Mouse (Mus musculus): Measurements from ENCODE around the gene Tcirg1. TPM values are rescaled to one million over a fixed set of nuclear protein-coding genes. Genes with fewer than 3 reads are reported as not detected.

Tcirg1 gene
- total RNA-seq, 2 experiments from 2014 or later = 159 to 165 TPM

GRCm38 (mm10) chr19:3853891-3854290 is 53.0 kb downstream of the Tcirg1 start:
- ATAC-seq (replicated peaks; ENCODE audit: poor library complexity, severe bottlenecking) = no peak

- no peak for ATAC-seq (replicated peaks; ENCODE audit: poor library complexity, severe bottlenecking)
Measured at GRCm38 (mm10) chr19:3853121-3853520, 53.8 kb downstream of the Tcirg1 start.

GRCm38 (mm10) chr19:3851979-3852681 is 54.8 kb downstream of the Tcirg1 start:
- ATAC-seq (replicated peaks; ENCODE audit: poor library complexity, severe bottlenecking) = peak; percentile 4; the same call in 1 of the 2 replicates

DNA sequence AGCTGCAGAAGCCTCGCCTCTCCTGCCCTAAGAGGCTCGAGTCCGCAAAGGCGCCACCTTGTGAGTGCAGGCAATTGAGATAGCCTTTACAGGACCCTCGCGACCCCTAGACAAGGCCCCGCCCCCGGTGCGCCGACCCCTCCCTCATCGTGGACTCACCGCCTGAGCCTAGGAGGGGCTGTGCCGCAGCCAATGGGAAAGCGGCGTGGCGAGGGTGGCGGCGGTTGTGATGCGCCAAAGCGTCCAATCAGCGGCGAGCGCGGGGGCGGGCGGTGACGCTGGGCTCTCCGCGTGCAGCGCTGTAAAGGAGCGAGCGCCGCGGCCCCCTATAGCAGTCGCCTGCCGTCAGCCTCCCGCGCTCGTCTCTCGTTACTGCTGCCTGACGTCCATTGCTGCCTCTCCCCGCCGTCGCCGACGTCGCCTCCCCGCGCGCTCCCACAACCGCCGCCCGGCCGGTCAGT is 55.4 kb downstream of the Tcirg1 start, which contains the start of gene Chka:
Gene Chka (plus strand): TSS at position 272 of the 461 bp plus-strand sequence.
- peak; percentile 86 for ATAC-seq (replicated peaks; ENCODE audit: poor library complexity, severe bottlenecking)

DNA sequence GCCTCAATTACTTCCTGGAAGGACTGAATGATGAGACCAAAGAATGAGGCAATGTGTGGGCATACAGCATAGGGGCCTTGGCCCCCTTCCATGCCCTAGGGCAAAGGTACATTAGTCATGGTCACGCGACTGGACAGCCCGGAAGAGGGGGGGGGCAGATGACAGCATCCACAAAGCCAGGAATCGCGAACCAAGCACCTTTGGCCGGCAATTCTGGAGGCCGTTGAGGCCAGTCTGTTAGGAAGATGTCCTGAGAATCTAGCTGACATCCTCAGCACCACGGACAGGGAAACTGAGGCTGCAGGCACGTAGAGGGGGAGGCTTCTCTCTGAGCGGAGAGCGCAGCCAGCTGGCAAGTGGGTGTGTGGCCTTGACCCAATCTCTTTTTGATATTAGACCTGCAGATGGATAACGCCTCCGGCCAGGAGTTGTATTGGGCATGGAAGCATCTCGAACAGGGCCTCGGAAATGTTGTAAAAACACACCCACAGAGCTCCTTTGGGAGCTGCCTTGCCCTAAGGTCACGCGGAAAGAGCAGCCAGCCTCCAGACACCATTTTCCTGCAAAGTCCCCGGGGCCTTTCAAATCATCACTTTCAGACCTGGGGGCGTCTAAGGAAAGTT is 56.0 kb downstream of the Tcirg1 start:
- ATAC-seq (replicated peaks; ENCODE audit: poor library complexity, severe bottlenecking) = peak; percentile 34

DNA sequence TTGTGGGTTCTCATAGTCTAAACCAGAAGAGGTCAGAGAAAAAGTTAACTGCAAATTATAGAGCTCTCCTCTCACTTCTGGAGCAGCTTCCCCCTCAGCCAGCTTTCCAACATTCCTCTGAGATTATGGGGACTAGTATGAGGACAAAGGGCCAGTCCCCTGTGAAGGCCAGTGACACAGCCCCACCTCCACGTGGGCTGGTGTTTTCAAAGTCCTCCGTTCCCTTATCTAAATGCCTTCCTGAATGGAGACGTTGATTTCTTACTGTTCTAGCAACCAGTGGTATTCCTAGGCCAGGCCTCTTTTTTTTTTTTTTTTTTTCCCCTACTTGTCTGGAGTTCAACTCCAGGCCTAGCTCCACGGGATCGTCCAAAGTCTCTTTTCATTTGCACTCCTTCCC is 56.9 kb downstream of the Tcirg1 start:
- ATAC-seq (replicated peaks; ENCODE audit: poor library complexity, severe bottlenecking) = no peak

GRCm38 (mm10) chr19:3849251-3849650 is 57.7 kb downstream of the Tcirg1 start:
- no peak for ATAC-seq (replicated peaks; ENCODE audit: poor library complexity, severe bottlenecking)

DNA sequence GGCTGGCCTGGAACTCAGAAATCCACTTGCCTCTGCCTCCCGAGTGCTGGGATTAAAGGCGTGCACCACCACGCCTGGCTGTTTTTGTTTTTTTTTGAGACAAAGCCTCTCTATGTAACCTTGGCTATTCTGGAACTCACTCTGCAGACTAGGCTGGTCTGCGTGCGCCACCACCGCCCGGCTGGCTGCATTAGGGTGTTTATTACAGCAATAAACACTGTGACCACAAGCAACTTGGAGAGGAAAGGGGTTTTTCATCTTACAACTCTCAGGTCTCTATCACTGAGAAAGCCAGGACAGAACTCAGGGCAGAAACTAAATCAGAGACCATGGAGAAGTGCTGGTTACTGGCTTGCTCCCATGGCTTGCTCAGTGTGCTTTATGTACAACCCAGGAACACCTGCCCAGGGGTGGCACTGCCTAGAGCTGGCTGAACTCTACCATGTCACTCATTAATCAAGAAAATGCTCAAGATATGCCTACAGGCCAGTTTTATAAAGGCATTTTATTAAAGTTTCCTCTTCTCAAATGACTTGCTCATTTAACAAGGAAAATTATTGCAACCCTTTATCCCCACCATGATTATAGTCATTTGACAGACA is 58.6 kb downstream of the Tcirg1 start:
- no peak for ATAC-seq (replicated peaks; ENCODE audit: poor library complexity, severe bottlenecking)

- no peak for ATAC-seq (replicated peaks; ENCODE audit: poor library complexity, severe bottlenecking)
Measured at GRCm38 (mm10) chr19:3847711-3848110, 59.2 kb downstream of the Tcirg1 start.

GRCm38 (mm10) chr19:3846676-3847604 is 60.0 kb downstream of the Tcirg1 start:
- ATAC-seq (replicated peaks; ENCODE audit: poor library complexity, severe bottlenecking) = no peak

Other genes starting within 250 kb of the Tcirg1 start
- 28.0 and 36.6 TPM in 2 replicates for gene Lrp5, start 220.6 kb downstream of the Tcirg1 start, total RNA-seq (2014; fragmentation: Nextera tagmentation)
- gene Lrp5, start 220.6 kb downstream of the Tcirg1 start, total RNA-seq (2017) = 12.5 and 15.1 TPM in 2 replicates
- 10.0 and 13.4 TPM in 2 replicates for gene 1810055G02Rik, start 198.8 kb downstream of the Tcirg1 start, total RNA-seq (2014; fragmentation: Nextera tagmentation)
- 4.5 and 9.0 TPM in 2 replicates for gene 1810055G02Rik, start 198.8 kb downstream of the Tcirg1 start, total RNA-seq (2017)
- gene Kmt5b, start 139.7 kb downstream of the Tcirg1 start, total RNA-seq (2014; fragmentation: Nextera tagmentation) = 28.2 and 38.5 TPM in 2 replicates
- 37.0 and 41.4 TPM in 2 replicates for gene Kmt5b, start 139.7 kb downstream of the Tcirg1 start, total RNA-seq (2017)
- 30.2 and 50.6 TPM in 2 replicates for gene Chka, start 55.4 kb downstream of the Tcirg1 start, total RNA-seq (2014; fragmentation: Nextera tagmentation)
- gene Chka, start 55.4 kb downstream of the Tcirg1 start, total RNA-seq (2017) = 32.7 and 37.2 TPM in 2 replicates
- gene Ndufs8, start 5.6 kb upstream of the Tcirg1 start, total RNA-seq (2014; fragmentation: Nextera tagmentation) = 157 and 158 TPM in 2 replicates
- 89.0 and 91.9 TPM in 2 replicates for gene Ndufs8, start 5.6 kb upstream of the Tcirg1 start, total RNA-seq (2017)
- 5.9 and 8.4 TPM in 2 replicates for gene Aldh3b1, start 22.7 kb upstream of the Tcirg1 start, total RNA-seq (2014; fragmentation: Nextera tagmentation)
- gene Aldh3b1, start 22.7 kb upstream of the Tcirg1 start, total RNA-seq (2017) = 8.4 and 14.1 TPM in 2 replicates
- gene Unc93b1, start 28.1 kb upstream of the Tcirg1 start, total RNA-seq (2014; fragmentation: Nextera tagmentation) = 162 and 191 TPM in 2 replicates
- gene Unc93b1, start 28.1 kb upstream of the Tcirg1 start, total RNA-seq (2017) = 205 and 220 TPM in 2 replicates
- not detected in 2 replicates for gene Aldh3b3, start 51.5 kb upstream of the Tcirg1 start, total RNA-seq (2014; fragmentation: Nextera tagmentation)
- not detected in 2 replicates for gene Aldh3b3, start 51.5 kb upstream of the Tcirg1 start, total RNA-seq (2017)
- gene Aldh3b2, start 65.2 kb upstream of the Tcirg1 start, total RNA-seq (2014; fragmentation: Nextera tagmentation) = not detected in 2 replicates
- gene Aldh3b2, start 65.2 kb upstream of the Tcirg1 start, total RNA-seq (2017) = 0.09 TPM in 1 of 2 replicates, not detected in the other
- 4.1 and 6.4 TPM in 2 replicates for gene Acy3, start 79.4 kb upstream of the Tcirg1 start, total RNA-seq (2014; fragmentation: Nextera tagmentation)
- 0.73 and 4.0 TPM in 2 replicates for gene Acy3, start 79.4 kb upstream of the Tcirg1 start, total RNA-seq (2017)
- gene Tbx10, start 85.6 kb upstream of the Tcirg1 start, total RNA-seq (2014; fragmentation: Nextera tagmentation) = not detected in 2 replicates
- gene Tbx10, start 85.6 kb upstream of the Tcirg1 start, total RNA-seq (2017) = not detected in 2 replicates
- 9.7 and 16.3 TPM in 2 replicates for gene Nudt8, start 93.4 kb upstream of the Tcirg1 start, total RNA-seq (2014; fragmentation: Nextera tagmentation)
- 4.4 and 10.5 TPM in 2 replicates for gene Nudt8, start 93.4 kb upstream of the Tcirg1 start, total RNA-seq (2017)
- 0.30 and 3.0 TPM in 2 replicates for gene Gm49405, start 93.5 kb upstream of the Tcirg1 start, total RNA-seq (2014; fragmentation: Nextera tagmentation)
- 1.2 and 1.3 TPM in 2 replicates for gene Gm49405, start 93.5 kb upstream of the Tcirg1 start, total RNA-seq (2017)
- gene Doc2g, start 96.2 kb upstream of the Tcirg1 start, total RNA-seq (2014; fragmentation: Nextera tagmentation) = 3.0 and 7.0 TPM in 2 replicates
- 0.46 and 2.9 TPM in 2 replicates for gene Doc2g, start 96.2 kb upstream of the Tcirg1 start, total RNA-seq (2017)
- gene Ndufv1, start 105.7 kb upstream of the Tcirg1 start, total RNA-seq (2014; fragmentation: Nextera tagmentation) = 93.8 and 132 TPM in 2 replicates
- gene Ndufv1, start 105.7 kb upstream of the Tcirg1 start, total RNA-seq (2017) = 222 and 241 TPM in 2 replicates
- gene Gstp1, start 130.9 kb upstream of the Tcirg1 start, total RNA-seq (2014; fragmentation: Nextera tagmentation) = 235 and 335 TPM in 2 replicates
- gene Gstp1, start 130.9 kb upstream of the Tcirg1 start, total RNA-seq (2017) = 84.1 and 120 TPM in 2 replicates
- not detected in 2 replicates for gene Gstp2, start 138.9 kb upstream of the Tcirg1 start, total RNA-seq (2014; fragmentation: Nextera tagmentation)
- gene Gstp2, start 138.9 kb upstream of the Tcirg1 start, total RNA-seq (2017) = 4.3 TPM in 1 of 2 replicates, not detected in the other
- not detected in 2 replicates for gene Gstp3, start 152.4 kb upstream of the Tcirg1 start, total RNA-seq (2014; fragmentation: Nextera tagmentation)
- gene Gstp3, start 152.4 kb upstream of the Tcirg1 start, total RNA-seq (2017) = 0.65 TPM in 1 of 2 replicates, not detected in the other
- not detected in 2 replicates for gene Cabp2, start 174.4 kb upstream of the Tcirg1 start, total RNA-seq (2014; fragmentation: Nextera tagmentation)
- not detected in 2 replicates for gene Cabp2, start 174.4 kb upstream of the Tcirg1 start, total RNA-seq (2017)
- 119 and 155 TPM in 2 replicates for gene Cdk2ap2, start 190.0 kb upstream of the Tcirg1 start, total RNA-seq (2014; fragmentation: Nextera tagmentation)
- gene Cdk2ap2, start 190.0 kb upstream of the Tcirg1 start, total RNA-seq (2017) = 33.7 and 36.5 TPM in 2 replicates
- 11.3 and 16.8 TPM in 2 replicates for gene Pitpnm1, start 192.9 kb upstream of the Tcirg1 start, total RNA-seq (2014; fragmentation: Nextera tagmentation)
- gene Pitpnm1, start 192.9 kb upstream of the Tcirg1 start, total RNA-seq (2017) = 4.5 and 24.3 TPM in 2 replicates
- 19.6 and 60.2 TPM in 2 replicates for gene Aip, start 218.7 kb upstream of the Tcirg1 start, total RNA-seq (2014; fragmentation: Nextera tagmentation)
- 31.3 and 38.6 TPM in 2 replicates for gene Aip, start 218.7 kb upstream of the Tcirg1 start, total RNA-seq (2017)
- not detected in 2 replicates for gene Gpr152, start 232.7 kb upstream of the Tcirg1 start, total RNA-seq (2014; fragmentation: Nextera tagmentation)
- not detected in 2 replicates for gene Gpr152, start 232.7 kb upstream of the Tcirg1 start, total RNA-seq (2017)
- not detected in 2 replicates for gene Cabp4, start 236.9 kb upstream of the Tcirg1 start, total RNA-seq (2014; fragmentation: Nextera tagmentation)
- not detected in 2 replicates for gene Cabp4, start 236.9 kb upstream of the Tcirg1 start, total RNA-seq (2017)
- 143 and 234 TPM in 2 replicates for gene Coro1b, start 241.5 kb upstream of the Tcirg1 start, total RNA-seq (2014; fragmentation: Nextera tagmentation)
- gene Coro1b, start 241.5 kb upstream of the Tcirg1 start, total RNA-seq (2017) = 71.3 and 73.2 TPM in 2 replicates
- 40.8 and 53.6 TPM in 2 replicates for gene Ptprcap, start 246.5 kb upstream of the Tcirg1 start, total RNA-seq (2014; fragmentation: Nextera tagmentation)
- gene Ptprcap, start 246.5 kb upstream of the Tcirg1 start, total RNA-seq (2017) = 64.9 and 84.1 TPM in 2 replicates